Mouse (Mus musculus) adrenal gland, adult 8-10 months (tissue): ENCODE results near the gene Ccl6. TPM values are rescaled to one million over a fixed set of nuclear protein-coding genes. Genes with fewer than 3 reads are reported as not detected.
"Not testable (repeated sequence)": the region's sequence is repeated elsewhere in the genome, so short reads cannot be mapped to it uniquely, and the experiment has no call there.

ENCODE experiments used
- DNase-seq: peaks from one replicate; pipeline ENCODE4 v3.0.0; 2022
- total RNA-seq, 4 experiments: library from RNA; stranded (reverse); gene quantifications; 2 replicates each; pipeline ENCODE4 v1.2.4; 2022

The Ccl6 gene
- total RNA-seq, 4 experiments from 2014 or later = 11.5 to 22.0 (median 14.3) TPM

- DNase-seq = no peak
Measured at GRCm38 (mm10) chr11:83557074-83557473, 35.8 kb downstream of the Ccl6 start.

- no peak for DNase-seq
Measured at GRCm38 (mm10) chr11:83556085-83556781, 36.7 kb downstream of the Ccl6 start.

- no peak for DNase-seq
Measured at GRCm38 (mm10) chr11:83551668-83552067, 41.2 kb downstream of the Ccl6 start.

- DNase-seq = not testable (repeated sequence)
Measured at GRCm38 (mm10) chr11:83551037-83551436, 41.9 kb downstream of the Ccl6 start.

DNA sequence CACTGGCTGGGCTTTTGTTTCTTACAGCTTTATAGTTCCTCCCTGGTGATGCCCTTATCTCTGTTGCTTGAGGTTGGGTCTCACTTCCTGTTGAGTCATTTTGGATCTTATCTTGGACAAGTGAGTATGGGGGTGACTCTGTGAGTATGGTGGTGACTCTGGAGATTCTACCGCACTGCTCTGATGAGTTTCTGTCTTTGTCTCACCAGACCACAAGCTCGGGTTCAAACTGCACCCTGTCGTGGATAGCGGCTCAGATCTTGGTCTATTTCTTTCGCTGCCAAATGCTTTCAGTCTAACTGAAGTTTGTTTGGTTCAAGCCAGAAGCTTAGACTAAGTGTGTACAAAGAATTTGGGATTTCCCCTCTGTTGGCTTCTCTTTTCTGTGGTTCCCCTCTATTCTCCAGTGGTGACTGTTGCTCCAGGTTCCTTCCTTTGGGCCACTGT is 42.7 kb downstream of the Ccl6 start:
- DNase-seq = no peak

DNA sequence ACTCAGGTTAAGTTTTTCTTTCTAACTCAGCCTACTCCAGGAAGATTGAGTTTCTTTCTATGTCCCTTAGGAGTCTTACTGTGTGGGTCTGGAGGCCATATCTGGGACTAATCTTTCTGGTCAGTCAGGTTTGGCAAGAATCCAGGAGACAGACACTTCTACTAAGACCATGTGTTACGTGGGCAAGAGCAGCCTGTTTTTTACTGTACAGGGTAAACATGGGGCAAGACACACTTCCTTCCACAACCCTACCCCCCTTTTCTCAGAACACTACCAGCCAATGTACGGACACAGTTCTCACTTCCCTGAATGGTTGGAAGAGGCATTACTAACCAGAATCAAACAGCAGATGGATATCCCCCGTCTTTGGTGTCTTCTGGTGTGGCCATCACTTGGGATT is 48.7 kb downstream of the Ccl6 start:
- no peak for DNase-seq

- no peak for DNase-seq
Measured at GRCm38 (mm10) chr11:83541415-83541814, 51.5 kb downstream of the Ccl6 start.

- no peak for DNase-seq
Measured at GRCm38 (mm10) chr11:83540931-83541330, 52.0 kb downstream of the Ccl6 start.

DNA sequence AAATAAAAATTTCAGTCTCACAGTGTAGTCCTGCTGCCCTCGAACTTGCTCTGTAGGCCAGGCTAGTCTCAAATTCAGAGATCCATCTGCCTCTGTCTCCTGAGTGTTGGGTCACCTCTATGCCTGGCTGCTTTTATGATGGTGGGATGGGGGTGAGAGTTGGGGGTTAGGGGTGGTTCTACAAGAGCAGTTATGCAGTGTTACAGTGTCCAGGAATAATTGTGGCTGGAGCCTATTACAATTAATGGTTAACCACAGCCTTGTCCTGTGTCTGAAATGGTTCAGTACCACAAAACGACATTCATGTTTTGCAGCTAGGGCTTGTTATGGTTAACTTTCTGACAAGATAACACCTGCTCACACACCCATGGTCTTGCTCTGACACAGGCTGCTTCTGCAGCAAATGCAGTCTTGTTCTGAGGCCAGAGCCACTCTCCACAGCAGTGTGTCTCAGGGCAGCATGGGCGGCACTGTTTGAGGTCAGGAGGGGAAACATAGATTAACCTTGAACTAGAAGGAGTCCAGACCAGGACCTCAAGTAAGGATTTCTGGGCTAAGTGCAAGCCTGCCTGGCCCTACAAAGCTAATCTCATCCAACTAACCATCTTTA is 54.1 kb downstream of the Ccl6 start:
- DNase-seq = no peak

Other genes starting within 250 kb of the Ccl6 start
- gene Rasl10b, start 183.9 kb downstream of the Ccl6 start, total RNA-seq = 10 to 100 TPM; 15.9 to 21.1 (median 17.8) TPM
- gene Gas2l2, start 163.6 kb downstream of the Ccl6 start, total RNA-seq = under 1 TPM in 1 of 4 experiments, not detected in 3; 0.19 TPM
- under 1 TPM in 1 of 4 experiments, not detected in 3; 0.89 TPM for gene 1700020L24Rik, start 155.4 kb downstream of the Ccl6 start, total RNA-seq
- gene Mmp28, start 130.0 kb downstream of the Ccl6 start, total RNA-seq = 10 to 100 TPM; 15.5 to 19.1 (median 17.8) TPM
- gene Taf15, start 120.0 kb downstream of the Ccl6 start, total RNA-seq = 10 to 100 TPM; 58.3 to 80.5 (median 68.7) TPM
- not detected for gene Heatr9, start 70.9 kb downstream of the Ccl6 start, total RNA-seq
- 1 to 10 TPM; 2.1 to 3.8 (median 2.7) TPM for gene Ccl5, start 62.6 kb downstream of the Ccl6 start, total RNA-seq
- gene Ccl9, start 14.5 kb downstream of the Ccl6 start, total RNA-seq = 10 to 100 TPM in 1 of 4 experiments, 1 to 10 TPM in 3; 3.8 to 11.6 (median 6.6) TPM
- not detected for gene Rpl9-ps1, start 52.5 kb upstream of the Ccl6 start, total RNA-seq
- 1 to 10 TPM in 2 of 4 experiments, under 1 TPM in 2; 0.67 to 1.1 (median 0.91) TPM for gene Ccl3, start 56.3 kb upstream of the Ccl6 start, total RNA-seq
- 1 to 10 TPM in 1 of 4 experiments, under 1 TPM in 2, not detected in 1; 0.52 to 1.4 (median 0.59) TPM for gene Ccl4, start 69.5 kb upstream of the Ccl6 start, total RNA-seq
- gene Wfdc17, start 110.9 kb upstream of the Ccl6 start, total RNA-seq = 10 to 100 TPM in 1 of 4 experiments, 1 to 10 TPM in 3; 1.4 to 12.0 (median 5.6) TPM
- gene Wfdc18, start 115.9 kb upstream of the Ccl6 start, total RNA-seq = not detected
- gene Wfdc21, start 153.9 kb upstream of the Ccl6 start, total RNA-seq = 1 to 10 TPM in 2 of 4 experiments, not detected in 2; 1.3 to 2.2 TPM
- 10 to 100 TPM; 15.7 to 22.4 (median 18.8) TPM for gene Heatr6, start 160.6 kb upstream of the Ccl6 start, total RNA-seq